Mouse (Mus musculus): ENCODE results near the gene Pik3r5. TPM values are rescaled to one million over a fixed set of nuclear protein-coding genes. Genes with fewer than 3 reads are reported as not detected.

The Pik3r5 gene
- total RNA-seq, 4 experiments from 2014 or later: 0.31 to 1.6 (median 0.70) TPM

DNA sequence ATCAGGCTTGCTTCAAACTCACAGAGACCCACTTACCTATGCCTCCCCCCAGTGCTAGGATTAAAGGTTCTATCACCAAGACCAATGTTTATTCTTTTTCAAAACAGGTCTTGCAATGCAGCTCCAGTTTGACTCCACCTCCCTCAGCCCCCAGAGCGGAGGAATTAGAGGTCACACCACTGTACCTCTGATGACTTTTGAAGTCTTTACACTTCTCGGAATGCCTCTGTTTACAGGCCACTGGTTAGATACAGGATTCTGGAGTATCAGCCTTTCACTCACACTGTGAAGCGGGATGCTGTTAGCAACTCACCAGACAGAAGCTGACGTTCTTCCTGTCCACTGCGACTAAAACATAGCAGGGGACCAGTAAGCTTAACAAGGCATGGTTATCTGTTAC, 30.5 kb upstream of the Pik3r5 start:
- no peak for DNase-seq (ENCODE audit: low spot score)

DNA sequence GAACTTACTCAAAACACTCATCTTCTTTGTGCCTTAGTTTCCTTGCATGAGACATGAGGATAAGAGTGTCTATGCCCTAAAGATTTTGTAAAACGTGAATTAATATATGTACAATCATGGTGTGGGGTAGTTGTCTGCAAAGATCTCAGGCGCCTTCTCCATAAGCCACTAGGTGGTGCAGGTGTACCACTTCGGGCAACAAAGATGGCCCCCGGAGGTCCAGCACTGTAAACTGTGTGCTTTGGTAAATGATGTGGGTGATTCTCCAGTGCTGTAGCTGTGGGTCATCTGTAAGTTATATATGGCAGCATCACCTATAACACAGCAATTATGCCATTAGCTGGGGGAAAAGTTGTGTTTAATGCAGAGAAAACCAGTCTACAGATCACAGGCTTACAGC, 27.7 kb upstream of the Pik3r5 start:
- no peak for DNase-seq (ENCODE audit: low spot score)

DNA sequence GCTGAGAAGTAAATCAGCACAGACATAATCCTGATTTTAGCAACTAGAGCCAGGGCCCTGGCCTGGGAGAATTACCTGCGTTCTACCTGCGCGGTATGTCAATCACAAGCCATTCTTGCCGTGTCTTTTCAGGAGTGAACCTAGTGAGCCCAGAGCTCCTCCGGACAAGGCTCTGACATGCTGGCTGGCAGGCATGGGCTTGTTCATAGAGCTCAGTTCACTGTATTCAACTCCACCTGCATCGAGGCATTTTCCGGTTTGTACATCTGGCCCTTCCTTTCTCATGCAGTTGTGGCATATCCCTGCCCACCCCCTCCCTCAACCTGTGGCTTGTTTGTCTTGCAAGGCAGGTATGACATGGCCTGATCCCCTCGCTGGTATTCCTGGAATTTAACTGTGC, 26.3 kb upstream of the Pik3r5 start:
- no peak for DNase-seq (ENCODE audit: low spot score)

DNA sequence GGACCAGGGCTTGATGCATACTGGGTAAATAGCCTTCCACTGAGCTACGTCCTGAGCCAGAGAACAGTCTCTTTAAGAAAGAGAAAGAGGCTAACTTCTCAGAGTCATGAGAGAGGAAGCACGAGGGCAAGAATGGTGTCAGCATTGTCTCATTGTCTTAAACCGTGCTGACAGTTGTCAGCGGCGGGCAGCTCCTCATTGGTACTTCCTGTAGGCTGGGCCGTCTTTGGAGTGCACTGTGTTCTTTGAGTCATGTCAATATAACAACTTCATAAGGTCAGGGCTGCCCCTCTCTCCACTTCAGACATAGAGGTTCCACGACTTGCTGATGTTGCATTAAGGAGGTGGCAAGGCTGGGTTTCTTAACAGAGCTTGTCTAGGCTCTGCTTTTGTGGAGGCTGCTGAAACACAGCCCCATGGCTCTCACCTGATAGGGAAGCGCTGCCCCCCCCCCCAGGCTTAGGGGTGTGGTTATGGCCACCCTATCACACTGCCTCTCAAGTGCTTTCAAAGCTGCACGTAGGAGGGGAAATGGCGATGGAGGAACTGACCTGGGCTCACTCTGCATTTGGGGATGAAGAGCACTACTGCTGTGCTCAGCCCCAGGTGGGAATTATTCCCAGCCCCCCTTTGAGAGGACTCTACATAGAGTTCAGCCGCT, 24.5 kb upstream of the Pik3r5 start:
- no peak for DNase-seq (ENCODE audit: low spot score)

DNA sequence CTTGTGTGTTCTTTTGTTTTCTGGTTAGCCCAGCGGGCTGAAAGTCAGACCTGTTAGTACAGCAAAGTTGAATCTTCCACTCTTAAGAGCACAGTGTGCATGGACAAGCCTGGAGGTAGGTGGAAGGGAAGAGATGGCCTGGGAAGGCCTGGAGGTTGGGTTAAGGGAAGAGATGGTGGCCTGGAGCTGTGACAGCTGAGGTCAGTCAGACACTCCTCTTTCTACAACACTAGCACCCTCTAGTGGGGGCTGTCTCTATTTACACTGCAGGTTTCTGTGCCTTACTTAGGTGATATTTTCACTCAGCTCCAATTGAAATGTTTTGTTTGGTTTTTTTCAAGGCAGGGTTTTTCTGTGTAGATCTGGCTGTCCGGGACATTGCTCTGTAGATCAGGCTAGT, 23.8 kb upstream of the Pik3r5 start:
- DNase-seq (ENCODE audit: low spot score): peak; percentile 79

DNA sequence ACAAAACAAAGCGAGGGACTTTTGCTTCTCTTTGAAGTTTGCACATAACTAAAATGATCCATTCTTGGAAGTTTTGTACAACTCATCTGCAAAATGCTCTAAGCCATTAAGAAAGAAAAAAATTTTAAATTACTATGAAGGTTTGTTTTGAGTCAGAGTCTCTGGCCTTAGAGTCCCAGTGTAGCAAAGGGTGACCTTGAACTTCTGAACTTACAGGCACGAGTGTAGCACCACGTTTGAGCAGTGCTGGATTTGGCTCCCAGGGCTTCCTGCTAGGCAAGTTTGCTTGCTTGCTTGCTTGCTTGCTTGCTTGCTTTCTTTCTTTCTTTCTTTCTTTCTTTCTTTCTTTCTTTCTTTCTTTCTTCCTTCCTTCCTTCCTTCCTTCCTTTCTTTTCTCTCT, 14.9 kb upstream of the Pik3r5 start:
- DNase-seq (ENCODE audit: low spot score): no peak

DNA sequence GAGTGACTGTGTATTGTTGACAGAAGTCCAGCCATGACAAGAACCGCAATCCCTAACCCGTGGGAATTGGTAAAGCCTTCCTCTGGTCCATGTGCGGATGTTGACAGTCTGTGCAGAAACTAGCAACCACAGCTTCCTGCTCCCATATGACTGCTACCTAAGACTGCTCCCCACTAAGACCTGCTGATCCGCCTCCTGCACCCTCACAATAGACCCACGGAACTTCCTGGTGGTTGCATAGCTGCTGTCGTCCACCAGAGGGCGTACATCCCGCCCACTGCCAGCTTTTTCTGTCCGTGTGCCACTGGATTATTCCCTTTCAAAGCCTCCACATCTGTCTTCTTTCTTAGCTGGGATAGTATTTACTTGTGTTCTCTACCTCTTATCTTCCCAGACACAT, 14.1 kb upstream of the Pik3r5 start:
- no peak for DNase-seq (ENCODE audit: low spot score)

DNA sequence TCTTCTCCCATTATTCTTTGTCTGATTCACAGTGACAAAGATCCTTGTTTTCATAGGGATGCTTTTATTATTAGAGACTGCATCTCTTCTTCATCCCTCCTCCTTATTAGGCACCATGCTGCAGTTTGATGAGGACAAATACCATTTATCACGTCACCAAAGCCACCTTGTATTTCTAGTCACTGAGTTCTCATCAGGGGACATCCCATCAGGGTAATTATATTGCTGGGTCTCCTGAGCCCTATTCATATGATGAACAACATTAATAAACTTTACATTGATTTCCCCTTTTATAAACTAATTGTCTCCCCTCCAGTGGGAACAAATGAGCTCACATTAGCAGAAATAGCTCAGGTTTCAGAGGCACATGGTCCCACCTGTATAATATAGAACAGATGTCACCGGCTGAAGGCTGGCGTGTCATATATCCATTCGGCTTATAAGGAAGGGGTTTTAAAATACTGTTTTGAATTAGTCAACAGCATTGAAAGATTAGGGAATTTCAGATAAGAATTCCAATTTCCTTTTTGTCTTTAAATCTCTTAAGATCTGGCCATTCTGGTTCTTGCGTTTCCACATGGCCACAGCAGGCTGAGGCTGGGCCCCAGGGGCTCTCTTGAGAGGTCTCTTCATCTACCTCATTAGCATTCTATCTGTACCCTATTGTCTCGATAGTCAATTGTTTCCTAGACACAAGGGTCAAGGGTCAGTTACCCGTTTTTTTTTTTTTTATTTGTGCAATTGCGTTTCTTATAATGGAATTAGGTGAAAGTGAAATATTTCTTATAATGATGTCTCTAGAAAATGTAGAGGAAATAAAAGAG, 6.2 kb upstream of the Pik3r5 start:
- no peak for DNase-seq (ENCODE audit: low spot score)

DNA sequence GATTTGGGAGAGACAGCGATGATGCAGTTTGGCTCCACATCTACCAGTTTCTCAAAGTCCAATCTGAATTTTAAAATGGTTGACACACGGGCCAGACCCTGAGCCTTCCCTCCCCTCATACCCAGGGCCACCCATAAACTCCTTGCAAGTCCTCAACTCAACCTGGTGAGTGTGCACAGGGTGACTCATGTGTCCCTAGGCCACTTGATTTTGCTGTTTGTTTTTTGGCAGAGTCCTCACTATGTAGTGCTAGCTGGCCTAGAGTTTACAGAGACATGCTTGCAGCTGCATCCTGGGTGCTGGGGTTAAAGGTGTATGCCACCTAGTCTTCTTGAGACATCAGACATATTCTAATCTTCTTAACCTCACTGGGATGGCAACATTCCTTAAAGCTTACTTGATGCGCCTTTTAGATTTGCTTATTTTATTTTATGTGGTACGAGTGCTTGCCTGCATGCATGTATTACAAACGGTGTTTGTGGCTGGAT, 4.8 kb upstream of the Pik3r5 start:
- no peak for DNase-seq (ENCODE audit: low spot score)

DNA sequence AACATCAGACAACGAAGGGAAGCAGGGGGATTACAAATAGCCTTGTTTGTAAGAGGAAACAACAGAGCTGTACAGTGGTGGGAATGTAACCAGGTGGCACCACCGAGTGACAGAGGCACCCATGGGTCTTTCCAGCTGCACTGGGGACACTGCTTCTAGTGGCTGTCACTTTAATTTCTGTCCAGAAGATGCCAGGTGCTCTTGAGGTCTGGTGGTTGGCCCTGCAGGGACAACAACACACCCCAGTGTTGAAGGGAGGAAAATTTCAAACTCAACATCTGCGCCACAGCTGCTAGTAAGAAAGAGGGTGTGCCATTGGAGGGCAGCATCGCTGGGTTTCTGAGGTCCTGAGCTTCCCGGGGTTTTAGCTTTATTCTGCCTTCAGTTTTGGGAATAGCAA, 1.3 kb upstream of the Pik3r5 start:
- DNase-seq (ENCODE audit: low spot score): no peak

DNA sequence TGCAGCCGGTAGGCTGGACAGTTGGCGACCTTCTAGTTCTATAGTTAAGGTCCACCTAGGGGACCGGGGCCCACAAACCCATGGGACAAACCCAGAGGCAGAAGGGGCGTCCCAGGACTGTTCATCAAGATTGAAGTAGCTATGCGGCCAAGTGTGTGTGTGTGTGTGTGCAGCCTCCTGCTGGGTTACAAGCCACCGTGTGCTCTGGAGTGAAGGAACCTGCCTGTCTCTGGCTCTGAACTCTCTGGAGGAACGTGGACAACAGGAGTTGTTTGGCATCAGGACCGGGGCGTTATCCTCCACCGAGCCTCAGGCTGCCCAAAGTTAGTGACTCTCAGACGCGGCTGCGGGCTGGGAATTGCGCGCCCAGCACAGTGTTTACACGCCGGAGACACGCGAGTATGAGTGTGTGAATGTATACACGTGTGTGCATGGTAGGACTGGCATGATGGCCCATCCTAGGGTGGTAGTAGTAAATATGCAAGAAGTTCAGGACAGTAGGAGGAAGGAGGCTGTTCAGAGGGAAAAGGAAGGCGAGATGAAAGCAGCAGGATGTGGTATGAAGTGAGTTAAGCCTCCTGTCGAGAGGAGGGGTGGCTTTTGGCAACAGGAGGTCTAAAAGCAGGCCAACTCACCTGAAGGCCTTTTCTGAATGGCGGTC, 570 bp downstream of the Pik3r5 start:
- no peak for DNase-seq (ENCODE audit: low spot score)

DNA sequence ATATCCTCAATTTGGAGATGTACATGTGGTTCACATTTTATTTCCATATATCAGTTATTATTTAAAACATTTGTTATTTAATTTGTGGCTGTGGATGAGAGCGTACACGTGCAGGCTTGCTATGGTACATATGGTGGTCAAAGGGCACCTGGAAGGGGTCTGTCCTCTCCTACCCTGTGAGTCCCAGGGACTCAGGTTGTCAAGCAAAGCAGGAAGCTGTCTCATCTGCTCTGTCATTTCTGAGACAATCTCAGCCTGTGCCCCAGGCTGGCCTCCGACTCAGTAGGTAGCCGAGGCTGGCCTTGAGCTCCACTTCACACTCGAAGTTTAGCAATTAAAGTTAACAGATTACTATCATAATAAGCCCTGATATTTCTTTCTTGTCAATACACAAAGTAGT, 1.6 kb downstream of the Pik3r5 start:
- no peak for DNase-seq (ENCODE audit: low spot score)

DNA sequence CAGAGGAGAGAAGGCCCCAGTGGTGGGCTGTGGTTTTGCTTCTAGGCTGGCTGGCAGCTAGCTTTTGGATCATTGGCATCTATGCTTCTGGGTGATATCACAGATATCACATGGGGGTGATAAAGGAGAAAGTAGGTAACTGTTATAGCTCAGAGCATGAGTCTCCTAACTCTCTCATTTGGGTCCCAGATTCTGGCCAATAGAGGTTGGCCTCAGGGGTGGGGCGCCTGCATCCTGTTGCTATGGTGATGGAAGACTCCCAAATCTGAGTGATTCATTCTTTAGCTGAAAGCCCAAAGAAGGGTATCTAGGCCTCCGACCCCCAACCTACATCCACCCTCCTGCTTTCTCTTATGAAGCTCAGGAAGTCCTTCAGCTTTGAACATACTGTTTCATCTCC, 2.8 kb downstream of the Pik3r5 start:
- DNase-seq (ENCODE audit: low spot score): no peak

DNA sequence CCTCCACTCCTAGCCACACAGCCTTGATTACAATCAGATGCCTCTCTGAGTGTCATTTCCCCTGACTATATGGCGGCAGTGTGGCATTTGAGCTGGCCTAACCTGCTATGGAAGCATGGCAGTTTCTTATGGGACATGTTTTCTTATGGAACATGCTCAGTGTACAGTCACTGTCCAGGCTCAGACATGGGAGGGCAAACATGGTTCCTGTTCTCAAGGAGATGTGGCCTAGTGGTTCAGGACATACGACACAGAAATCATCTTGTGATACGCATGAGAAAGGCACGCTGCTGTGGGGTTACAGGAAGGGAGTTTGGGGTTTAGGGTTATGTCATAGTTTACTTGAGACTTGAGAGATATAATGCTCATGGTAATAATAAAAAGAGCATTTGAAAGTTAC, 3.7 kb downstream of the Pik3r5 start:
- DNase-seq (ENCODE audit: low spot score): no peak

DNA sequence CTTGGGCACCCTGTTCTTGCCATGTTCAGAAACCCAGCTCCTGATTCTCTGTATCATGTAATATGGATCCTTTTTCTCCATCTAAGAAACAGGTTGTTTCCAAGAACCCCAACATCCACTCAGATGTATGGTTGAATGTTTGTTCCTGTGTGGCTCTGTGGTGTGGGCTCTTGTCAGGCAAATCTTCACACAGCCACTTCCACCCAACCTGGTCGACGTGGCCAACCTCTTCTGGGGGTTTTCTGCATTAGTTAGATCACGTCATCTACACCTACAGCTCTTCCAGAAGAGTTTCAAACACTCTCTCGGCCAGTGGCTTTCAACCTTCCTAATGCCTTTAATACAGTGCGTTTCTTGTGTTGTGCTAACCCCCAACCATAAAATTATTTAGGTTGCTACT, 4.5 kb downstream of the Pik3r5 start:
- no peak for DNase-seq (ENCODE audit: low spot score)

DNA sequence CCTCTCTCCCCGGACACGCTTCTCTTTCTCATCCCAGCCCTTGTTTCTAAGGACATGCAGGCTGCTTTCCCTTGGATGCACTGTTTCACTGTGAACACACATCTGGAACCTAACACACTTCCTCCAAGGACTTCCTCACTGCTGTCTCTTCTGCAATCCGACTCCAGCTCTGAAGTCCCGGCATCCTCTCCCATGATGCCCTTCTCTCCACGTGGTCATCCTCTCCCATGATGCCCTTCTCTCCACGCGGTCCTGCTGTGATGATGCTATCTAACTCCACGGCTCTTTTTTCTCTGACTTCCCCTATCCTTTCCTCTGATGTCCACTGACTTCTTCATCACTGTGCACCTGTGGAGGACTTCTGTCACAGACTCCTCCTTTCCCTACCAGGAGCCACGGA, 8.2 kb downstream of the Pik3r5 start:
- no peak for DNase-seq (ENCODE audit: low spot score)

DNA sequence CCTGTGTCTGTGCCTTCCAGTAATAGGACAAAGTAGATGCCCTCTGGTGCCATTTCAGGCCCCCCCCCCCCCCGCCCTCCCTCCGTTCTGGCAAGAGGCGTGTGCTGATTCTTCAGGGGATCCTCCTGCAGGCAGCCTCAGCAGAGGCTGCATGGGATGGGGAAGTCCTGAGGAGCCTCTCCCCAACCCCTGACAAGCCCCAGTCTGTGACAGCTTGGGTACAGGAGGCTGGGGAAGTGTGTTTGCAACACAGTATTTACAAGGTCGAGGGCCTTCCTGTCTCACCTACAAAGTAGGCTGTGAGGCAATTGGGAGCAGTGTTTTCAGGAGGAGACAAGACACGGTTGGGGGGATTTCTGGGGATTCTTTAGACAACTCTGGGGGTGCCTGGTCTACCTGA, 9.0 kb downstream of the Pik3r5 start:
- no peak for DNase-seq (ENCODE audit: low spot score)

DNA sequence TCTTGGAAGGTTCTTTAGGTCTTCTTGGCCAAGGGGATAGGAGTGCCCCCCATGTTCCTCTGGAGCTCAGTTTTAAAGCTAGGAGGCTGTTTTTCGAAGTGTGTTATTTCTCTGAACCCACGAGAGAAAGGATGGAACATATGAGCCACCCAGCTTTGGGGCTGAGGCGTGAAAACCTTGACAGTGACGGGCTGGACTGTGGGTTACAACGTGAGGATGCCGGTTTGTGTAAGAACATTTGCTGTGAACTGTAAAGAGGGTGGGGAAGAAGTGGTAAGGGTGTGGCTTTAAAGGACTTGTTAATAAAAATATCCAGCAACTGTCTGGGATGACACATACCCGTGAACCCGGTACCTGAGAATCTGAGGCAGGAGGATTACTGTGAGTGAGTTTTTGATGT, 10.4 kb downstream of the Pik3r5 start:
- no peak for DNase-seq (ENCODE audit: low spot score)

DNA sequence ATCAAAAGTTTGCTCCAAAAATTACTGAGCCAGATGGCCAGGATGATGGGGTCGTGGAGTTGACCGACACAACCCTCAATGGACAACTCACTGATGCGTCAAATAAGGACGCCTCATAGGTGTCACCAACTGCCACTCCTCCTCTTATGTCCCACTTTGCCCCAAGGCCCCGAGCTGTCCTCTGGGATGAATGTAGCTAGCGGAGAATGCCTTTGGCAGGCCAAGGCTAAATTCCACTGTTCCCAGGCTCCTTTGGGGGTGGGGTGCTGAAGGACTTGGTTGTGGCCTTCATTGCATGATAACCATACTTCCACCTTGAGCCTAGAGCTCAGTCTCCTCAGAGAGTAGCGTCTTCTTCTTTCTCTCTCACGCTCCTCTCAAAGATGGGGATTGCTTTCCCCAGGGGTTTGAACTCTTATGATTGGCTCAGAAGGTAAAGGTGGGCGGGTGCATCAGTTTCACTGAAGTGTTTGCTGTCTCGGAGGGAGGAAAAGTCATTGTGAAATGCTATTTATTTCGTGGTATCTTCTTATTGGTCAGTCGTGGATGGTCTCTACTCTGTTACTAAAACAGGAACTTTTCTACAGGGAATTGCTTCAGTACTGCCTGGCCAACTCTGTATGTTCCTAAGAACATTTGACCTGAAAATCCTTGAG, 11.2 kb downstream of the Pik3r5 start:
- DNase-seq (ENCODE audit: low spot score): no peak

DNA sequence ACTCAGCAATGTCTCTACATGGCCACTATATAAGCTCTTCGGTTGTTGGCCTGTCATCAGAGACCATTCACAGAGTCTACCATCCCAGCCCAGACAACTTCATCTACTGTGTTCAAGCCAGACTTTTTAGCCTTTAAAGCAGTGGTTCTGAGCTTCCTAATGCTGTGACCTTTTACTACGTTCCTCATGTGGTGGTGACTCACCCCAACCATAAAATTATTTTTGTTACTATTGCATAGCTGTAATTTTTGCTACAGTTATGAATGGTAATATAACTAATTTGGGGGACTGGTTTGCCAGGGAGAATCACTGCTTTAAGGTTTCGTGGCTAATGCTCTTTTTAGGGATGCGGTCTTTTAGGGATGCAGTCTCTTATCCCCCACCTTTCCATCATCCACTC, 14.0 kb downstream of the Pik3r5 start:
- DNase-seq (ENCODE audit: low spot score): no peak

DNA sequence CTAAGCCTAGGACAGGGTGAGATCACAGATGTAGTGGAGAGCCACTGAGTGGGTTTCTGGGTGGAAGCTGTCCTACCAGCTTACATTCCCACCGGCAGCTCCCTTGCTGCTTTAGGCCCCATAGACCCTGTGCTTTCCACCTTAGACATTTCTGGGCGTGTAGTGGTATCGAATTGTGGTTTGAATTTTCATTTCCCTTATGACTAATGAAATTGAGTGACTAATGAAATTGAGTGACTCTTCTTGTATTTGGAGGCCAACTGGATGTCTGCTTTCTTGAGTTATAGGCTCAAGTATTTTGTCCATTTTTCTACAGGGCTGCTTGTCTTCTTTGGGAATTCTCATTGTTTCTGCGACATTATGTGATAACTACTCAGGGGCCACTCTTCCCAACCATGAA, 14.6 kb downstream of the Pik3r5 start:
- no peak for DNase-seq (ENCODE audit: low spot score)

DNA sequence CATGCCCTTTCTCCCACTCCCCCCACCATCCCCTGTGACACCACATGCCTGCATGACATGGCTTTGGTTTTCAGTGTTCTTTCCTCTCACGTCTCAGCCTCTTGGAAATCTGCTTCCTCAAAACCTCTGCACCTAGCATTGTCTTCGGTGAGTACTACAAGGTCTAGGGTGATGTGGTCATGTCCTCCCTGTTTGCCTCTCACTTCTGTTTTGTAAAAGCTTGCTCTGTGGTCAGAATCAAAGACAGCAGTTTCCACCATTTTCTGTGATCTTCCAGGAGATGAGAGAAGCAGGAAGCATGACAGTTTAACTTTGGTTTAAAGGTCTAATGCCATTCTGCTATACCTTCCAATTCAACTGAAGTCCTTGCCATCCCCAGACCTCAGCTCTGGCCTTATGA, 15.3 kb downstream of the Pik3r5 start:
- DNase-seq (ENCODE audit: low spot score): no peak
